Mouse (Mus musculus): Measurements from ENCODE around the gene Gltp.

DNA sequence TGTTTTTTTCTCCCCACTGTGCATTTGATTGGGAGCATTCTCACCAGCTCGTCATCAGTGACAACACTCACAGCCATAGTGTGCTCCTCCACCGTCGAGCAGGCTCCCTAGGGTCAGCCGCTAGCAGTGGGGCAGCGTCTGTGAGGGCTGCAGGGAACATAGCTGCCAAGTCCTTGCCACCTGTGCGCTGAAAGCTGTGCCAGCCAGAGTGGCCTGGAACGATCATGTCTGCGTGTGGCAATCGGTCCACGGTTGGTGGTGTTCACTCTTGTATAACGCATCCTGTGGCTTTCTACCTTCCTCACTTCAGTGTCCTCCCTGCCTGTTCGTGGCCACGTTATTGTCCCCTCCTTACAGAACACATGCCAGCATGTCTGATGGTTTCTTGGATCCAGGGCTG lies 27.7 kb upstream of the Gltp start:
- no peak for TF ChIP-seq GATA1 (IDR thresholded peaks at IDR 0.05; ENCODE audit: low read length)
- no peak for TF ChIP-seq TAL1 (IDR thresholded peaks at IDR 0.05; ENCODE audit: low read length)

Measured in erythroblast, embryonic 14.5 days (primary cell).